10 mouse cellular contexts compared by ENCODE assay signal in genomic region chr1:91760140-91760986, GRCm38 (mm10). TPM values are rescaled to one million over a fixed set of nuclear protein-coding genes. Genes with fewer than 3 reads are reported as not detected.
DNase-seq lines count a peak whose midpoint lies in the region; ATAC-seq lines count a peak whose summit lies in the region.
"Had no signal": no experiment of that assay in that cellular context is flagged by ENCODE, and none has a peak within 500 bp of the region (broad histone marks: within the 10 kb centered on the region; RNA-seq: fewer than 3 reads in every experiment).

No protein-coding gene starts in this region.

- H3K4me2 ChIP-seq in embryonic facial prominence, embryonic 13.5 days: peak overlapping the region; percentile 40
- no peak overlapping the region for H3K4me2 ChIP-seq in hindbrain, embryonic 14.5 days (replicated peaks)

- H3K9me3 ChIP-seq in embryonic facial prominence, embryonic 13.5 days: no peaks in the 10 kb centered on the region
- no peaks in the 10 kb centered on the region for H3K9me3 ChIP-seq in hindbrain, embryonic 14.5 days (ENCODE audit: control insufficient read depth, low read length)

- H3K27me3 ChIP-seq in embryonic facial prominence, embryonic 13.5 days: no peaks in the 10 kb centered on the region
- H3K27me3 ChIP-seq in hindbrain, embryonic 14.5 days (ENCODE audit: control insufficient read depth, insufficient read depth, low read length): peaks cover 3% of the 10 kb centered on the region; the same call in 1 of the 2 replicates

- DNase-seq in left cerebral cortex, postnatal 10 days (ENCODE audit: extremely low spot score in 1 of 2, low spot score in 2 of 2): peak; percentile 53 to 67
- DNase-seq in left cerebral cortex, adult 8-10 months (ENCODE audit: low spot score in 2 of 2): no peak
- peak; percentile 42 for DNase-seq in hindbrain, embryonic 14.5 days (ENCODE audit: low spot score)
- DNase-seq in neural tube, embryonic 10.5 days (ENCODE audit: extremely low spot score, low spot score): peak; percentile 57
- no peak for DNase-seq in adrenal gland, postnatal 4 days (ENCODE audit: low spot score in 2 of 2)
- DNase-seq in T-cell, adult 2 months (ENCODE audit: low spot score): no peak
- DNase-seq: adrenal gland, postnatal 10 days had no signal

- peaks cover 64% of the 10 kb centered on the region for H3K4me1 ChIP-seq in embryonic facial prominence, embryonic 13.5 days
- peaks cover 23% of the 10 kb centered on the region for H3K4me1 ChIP-seq in hindbrain, embryonic 14.5 days (replicated peaks; ENCODE audit: control insufficient read depth, insufficient read depth, low read length)

- WGBS in embryonic facial prominence, embryonic 13.5 days: 28% methylated on average over 14 of the region's 14 CpGs
- 37% methylated on average over 14 of the region's 14 CpGs for WGBS in hindbrain, embryonic 14.5 days

- ATAC-seq in embryonic facial prominence, embryonic 13.5 days (ENCODE audit: insufficient number of reproducible peaks, insufficient read depth, low FRiP score, low TSS enrichment, low read depth): no peak
- ATAC-seq in hindbrain, embryonic 14.5 days (ENCODE audit: low FRiP score): no peak
- no peak for ATAC-seq in erythroid progenitor cell, adult 5-6 weeks (replicated peaks; ENCODE audit: low FRiP score, poor library complexity, severe bottlenecking)
- ATAC-seq: lung, postnatal 0 days had no signal

- intact Hi-C loops in left cerebral cortex, postnatal 10 days (cut with DNase I): no loop called here

- H3K36me3 ChIP-seq in embryonic facial prominence, embryonic 13.5 days: no peaks in the 10 kb centered on the region
- H3K36me3 ChIP-seq in hindbrain, embryonic 14.5 days (replicated peaks; ENCODE audit: control insufficient read depth, insufficient read depth): no peaks in the 10 kb centered on the region

- H3K9ac ChIP-seq in embryonic facial prominence, embryonic 13.5 days: peak overlapping the region; percentile 44
- H3K9ac ChIP-seq in hindbrain, embryonic 14.5 days: no peak overlapping the region

- H3K4me3 ChIP-seq in embryonic facial prominence, embryonic 13.5 days: no peak overlapping the region
- H3K4me3 ChIP-seq in hindbrain, embryonic 14.5 days (replicated peaks; ENCODE audit: low read length): no peak overlapping the region

- peak overlapping the region; percentile 93 for H3K27ac ChIP-seq in embryonic facial prominence, embryonic 13.5 days
- H3K27ac ChIP-seq in hindbrain, embryonic 14.5 days: peak overlapping the region; percentile 33; the same call in 1 of the 2 replicates

RNA-seq across cellular contexts. Expression of gene Twist2, which starts 40.9 kb away (rescaled TPM):
- total RNA-seq in left cerebral cortex, postnatal 10 days (2021): 1 to 10 TPM; 1.5 to 1.6 TPM
- total RNA-seq in left cerebral cortex, adult 8-10 months (2022): 1 to 10 TPM; 1.3 to 2.4 (median 1.6) TPM
- polyA plus RNA-seq in embryonic facial prominence, embryonic 13.5 days (2015; fragmentation: Nextera tagmentation; extraction: Ambion mirVana): 92.9 and 101 TPM in 2 replicates
- 1.4 and 2.0 TPM in 2 replicates for polyA plus RNA-seq in hindbrain, embryonic 14.5 days (2014; fragmentation: Nextera tagmentation; extraction: Ambion mirVana)
- 1 to 10 TPM; 8.0 to 8.7 TPM for total RNA-seq in adrenal gland, postnatal 4 days (2021)
- not detected in 2 replicates for total RNA-seq in erythroid progenitor cell, adult 5-6 weeks (2015; ENCODE audit: low replicate concordance)
- not detected in 2 replicates for total RNA-seq in erythroid progenitor cell, adult 5-6 weeks (2017; ENCODE audit: low replicate concordance)

Comparison
In these comparisons a context has a peak if more than half of its experiments do, and no peak if none do; other contexts are left out.
1. DNase-seq: peak in left cerebral cortex, postnatal 10 days (2 of 2), hindbrain, embryonic 14.5 days (single experiment) and neural tube, embryonic 10.5 days (single experiment); none in left cerebral cortex, adult 8-10 months (0 of 2), adrenal gland, postnatal 4 days (0 of 2) and T-cell, adult 2 months (single experiment).